Mouse (Mus musculus): ENCODE results near the gene Rybp. TPM values are rescaled to one million over a fixed set of nuclear protein-coding genes. Genes with fewer than 3 reads are reported as not detected.

The Rybp gene
- polyA plus RNA-seq, 1 experiment from 2014 or later, result 9.8 TPM

GRCm38 (mm10) chr6:100327050-100327449 lies 39.8 kb upstream of the Rybp start:
- H3K4me2 ChIP-seq (replicated peaks; ENCODE audit: low read depth, low read length), result no peak overlapping the region
- no peak for ATAC-seq (ENCODE audit: low FRiP score)
- H3K27ac ChIP-seq (ENCODE audit: low read depth, low read length), result no peak overlapping the region
- no peak for DNase-seq (ENCODE audit: low spot score)
- no peak overlapping the region for H3K4me3 ChIP-seq (ENCODE audit: low read depth, low read length)
- H3K4me1 ChIP-seq (replicated peaks; ENCODE audit: control insufficient read depth, insufficient read depth, low read length), result no peaks in the 10 kb centered on the region
- H3K36me3 ChIP-seq (ENCODE audit: control insufficient read depth, insufficient read depth, low read length), result no peaks in the 10 kb centered on the region
- 84% methylated on average over 5 of the region's 5 CpGs for WGBS
- H3K9ac ChIP-seq (ENCODE audit: low read depth, low read length), result no peak overlapping the region
- H3K9me3 ChIP-seq (ENCODE audit: control insufficient read depth, low read length), result no peaks in the 10 kb centered on the region
- H3K27me3 ChIP-seq (ENCODE audit: control insufficient read depth, insufficient read depth, low read length), result no peaks in the 10 kb centered on the region

GRCm38 (mm10) chr6:100323756-100324430 lies 36.6 kb upstream of the Rybp start:
- ATAC-seq (ENCODE audit: low FRiP score) (no peak), DNase-seq (ENCODE audit: low spot score) (no peak)
- no peaks in the 10 kb centered on the region for H3K36me3 ChIP-seq (ENCODE audit: control insufficient read depth, insufficient read depth, low read length)
- H3K4me3 ChIP-seq (ENCODE audit: low read depth, low read length), result no peak overlapping the region
- no peak overlapping the region for H3K4me2 ChIP-seq (replicated peaks; ENCODE audit: low read depth, low read length)
- no peak overlapping the region for H3K27ac ChIP-seq (ENCODE audit: low read depth, low read length)
- H3K9ac ChIP-seq (ENCODE audit: low read depth, low read length), result no peak overlapping the region
- H3K4me1 ChIP-seq (replicated peaks; ENCODE audit: control insufficient read depth, insufficient read depth, low read length), result no peaks in the 10 kb centered on the region
- H3K27me3 ChIP-seq (ENCODE audit: control insufficient read depth, insufficient read depth, low read length), result no peaks in the 10 kb centered on the region
- H3K9me3 ChIP-seq (ENCODE audit: control insufficient read depth, low read length), result no peaks in the 10 kb centered on the region
- 82% methylated on average over 10 of the region's 10 CpGs for WGBS

GRCm38 (mm10) chr6:100322561-100322960 lies 35.3 kb upstream of the Rybp start:
- Histone ChIP-seq H3K9me3 (ENCODE audit: control insufficient read depth, low read length) (no peaks in the 10 kb centered on the region), H3K27me3 (ENCODE audit: control insufficient read depth, insufficient read depth, low read length) (no peaks in the 10 kb centered on the region), H3K4me3 (ENCODE audit: low read depth, low read length) (no peak overlapping the region), H3K36me3 (ENCODE audit: control insufficient read depth, insufficient read depth, low read length) (no peaks in the 10 kb centered on the region), H3K27ac (ENCODE audit: low read depth, low read length) (no peak overlapping the region), H3K9ac (ENCODE audit: low read depth, low read length) (no peak overlapping the region), H3K4me2 (replicated peaks; ENCODE audit: low read depth, low read length) (no peak overlapping the region), H3K4me1 (replicated peaks; ENCODE audit: control insufficient read depth, insufficient read depth, low read length) (no peaks in the 10 kb centered on the region)
- peak; percentile 54; the same call in 1 of the 2 replicates for ATAC-seq (ENCODE audit: low FRiP score)
- 56% methylated on average over 8 of the region's 8 CpGs for WGBS
- no peak for DNase-seq (ENCODE audit: low spot score)

- 87% methylated on average over 5 of the region's 5 CpGs for WGBS
- no peak for ATAC-seq (ENCODE audit: low FRiP score)
- Histone ChIP-seq H3K27me3 (ENCODE audit: control insufficient read depth, insufficient read depth, low read length) (no peaks in the 10 kb centered on the region), H3K4me1 (replicated peaks; ENCODE audit: control insufficient read depth, insufficient read depth, low read length) (no peaks in the 10 kb centered on the region), H3K4me2 (replicated peaks; ENCODE audit: low read depth, low read length) (no peak overlapping the region), H3K36me3 (ENCODE audit: control insufficient read depth, insufficient read depth, low read length) (no peaks in the 10 kb centered on the region), H3K27ac (ENCODE audit: low read depth, low read length) (no peak overlapping the region), H3K4me3 (ENCODE audit: low read depth, low read length) (no peak overlapping the region), H3K9ac (ENCODE audit: low read depth, low read length) (no peak overlapping the region), H3K9me3 (ENCODE audit: control insufficient read depth, low read length) (no peaks in the 10 kb centered on the region)
- no peak for DNase-seq (ENCODE audit: low spot score)
Measured at GRCm38 (mm10) chr6:100322145-100322544, 34.9 kb upstream of the Rybp start.

- Histone ChIP-seq H3K27me3 (ENCODE audit: control insufficient read depth, insufficient read depth, low read length) (0 out of 2 replicates have a peak, but pooled peaks cover 2% of the 10 kb centered on the region), H3K9ac (ENCODE audit: low read depth, low read length) (no peak overlapping the region), H3K4me1 (replicated peaks; ENCODE audit: control insufficient read depth, insufficient read depth, low read length) (no peaks in the 10 kb centered on the region), H3K27ac (ENCODE audit: low read depth, low read length) (no peak overlapping the region), H3K9me3 (ENCODE audit: control insufficient read depth, low read length) (no peaks in the 10 kb centered on the region), H3K36me3 (ENCODE audit: control insufficient read depth, insufficient read depth, low read length) (no peaks in the 10 kb centered on the region), H3K4me2 (replicated peaks; ENCODE audit: low read depth, low read length) (no peak overlapping the region), H3K4me3 (ENCODE audit: low read depth, low read length) (no peak overlapping the region)
- ATAC-seq (ENCODE audit: low FRiP score) (no peak), DNase-seq (ENCODE audit: low spot score) (no peak)
- 67% methylated on average over 8 of the region's 8 CpGs for WGBS
Measured at GRCm38 (mm10) chr6:100314201-100314600, 26.9 kb upstream of the Rybp start.

GRCm38 (mm10) chr6:100311167-100311566 lies 23.9 kb upstream of the Rybp start:
- ATAC-seq (ENCODE audit: low FRiP score), result no peak
- Histone ChIP-seq H3K27me3 (ENCODE audit: control insufficient read depth, insufficient read depth, low read length) (0 out of 2 replicates have a peak, but pooled peaks cover 2% of the 10 kb centered on the region), H3K4me2 (replicated peaks; ENCODE audit: low read depth, low read length) (no peak overlapping the region), H3K4me1 (replicated peaks; ENCODE audit: control insufficient read depth, insufficient read depth, low read length) (no peaks in the 10 kb centered on the region), H3K9ac (ENCODE audit: low read depth, low read length) (no peak overlapping the region), H3K9me3 (ENCODE audit: control insufficient read depth, low read length) (no peaks in the 10 kb centered on the region), H3K4me3 (ENCODE audit: low read depth, low read length) (no peak overlapping the region), H3K27ac (ENCODE audit: low read depth, low read length) (no peak overlapping the region), H3K36me3 (ENCODE audit: control insufficient read depth, insufficient read depth, low read length) (no peaks in the 10 kb centered on the region)
- DNase-seq (ENCODE audit: low spot score), result no peak
- WGBS, result 83% methylated on average over 1 of the region's 1 CpGs

- no peaks in the 10 kb centered on the region for H3K27me3 ChIP-seq (ENCODE audit: control insufficient read depth, insufficient read depth, low read length)
- H3K4me3 ChIP-seq (ENCODE audit: low read depth, low read length), result no peak overlapping the region
- no peak overlapping the region for H3K9ac ChIP-seq (ENCODE audit: low read depth, low read length)
- no peak for DNase-seq (ENCODE audit: low spot score)
- H3K4me2 ChIP-seq (replicated peaks; ENCODE audit: low read depth, low read length), result no peak overlapping the region
- H3K4me1 ChIP-seq (replicated peaks; ENCODE audit: control insufficient read depth, insufficient read depth, low read length), result no peaks in the 10 kb centered on the region
- H3K9me3 ChIP-seq (ENCODE audit: control insufficient read depth, low read length), result no peaks in the 10 kb centered on the region
- H3K27ac ChIP-seq (ENCODE audit: low read depth, low read length), result no peak overlapping the region
- 56% methylated on average over 10 of the region's 10 CpGs for WGBS
- ATAC-seq (ENCODE audit: low FRiP score), result no peak
- H3K36me3 ChIP-seq (ENCODE audit: control insufficient read depth, insufficient read depth, low read length), result no peaks in the 10 kb centered on the region
Measured at GRCm38 (mm10) chr6:100304831-100305230, 17.5 kb upstream of the Rybp start.

- no peaks in the 10 kb centered on the region for H3K9me3 ChIP-seq (ENCODE audit: control insufficient read depth, low read length)
- no peak overlapping the region for H3K27ac ChIP-seq (ENCODE audit: low read depth, low read length)
- no peak overlapping the region for H3K4me2 ChIP-seq (replicated peaks; ENCODE audit: low read depth, low read length)
- H3K27me3 ChIP-seq (ENCODE audit: control insufficient read depth, insufficient read depth, low read length), result no peaks in the 10 kb centered on the region
- no peaks in the 10 kb centered on the region for H3K36me3 ChIP-seq (ENCODE audit: control insufficient read depth, insufficient read depth, low read length)
- 60% methylated on average over 8 of the region's 8 CpGs for WGBS
- no peak for DNase-seq (ENCODE audit: low spot score)
- H3K4me3 ChIP-seq (ENCODE audit: low read depth, low read length), result no peak overlapping the region
- H3K4me1 ChIP-seq (replicated peaks; ENCODE audit: control insufficient read depth, insufficient read depth, low read length), result no peaks in the 10 kb centered on the region
- ATAC-seq (ENCODE audit: low FRiP score), result no peak
- H3K9ac ChIP-seq (ENCODE audit: low read depth, low read length), result no peak overlapping the region
Measured at GRCm38 (mm10) chr6:100301410-100302108, 14.3 kb upstream of the Rybp start.

GRCm38 (mm10) chr6:100300831-100301230 lies 13.5 kb upstream of the Rybp start:
- no peak overlapping the region for H3K9ac ChIP-seq (ENCODE audit: low read depth, low read length)
- H3K36me3 ChIP-seq (ENCODE audit: control insufficient read depth, insufficient read depth, low read length), result no peaks in the 10 kb centered on the region
- H3K9me3 ChIP-seq (ENCODE audit: control insufficient read depth, low read length), result no peaks in the 10 kb centered on the region
- H3K4me2 ChIP-seq (replicated peaks; ENCODE audit: low read depth, low read length), result no peak overlapping the region
- no peak overlapping the region for H3K27ac ChIP-seq (ENCODE audit: low read depth, low read length)
- H3K4me1 ChIP-seq (replicated peaks; ENCODE audit: control insufficient read depth, insufficient read depth, low read length), result no peaks in the 10 kb centered on the region
- no peaks in the 10 kb centered on the region for H3K27me3 ChIP-seq (ENCODE audit: control insufficient read depth, insufficient read depth, low read length)
- no peak overlapping the region for H3K4me3 ChIP-seq (ENCODE audit: low read depth, low read length)
- DNase-seq (ENCODE audit: low spot score) (no peak), ATAC-seq (ENCODE audit: low FRiP score) (no peak)
- 23% methylated on average over 3 of the region's 3 CpGs for WGBS
